Mouse (Mus musculus): ENCODE measurements at regions not wholly inside any gene's neighbourhood (a gene's known extent, or its start where the extent isn't known, plus 50 kb on each side); places are given as distances from the start of the nearest gene placed in this dataset.

- no peak for TF ChIP-seq POLR2A (IDR thresholded peaks at IDR 0.05; ENCODE audit: borderline replicate concordance, control insufficient read depth, low read depth, low read length)
- TF ChIP-seq CTCF (IDR thresholded peaks at IDR 0.05; ENCODE audit: control insufficient read depth, insufficient read depth, low read length), result no peak
These were observed 1035.4 kb downstream of the Robo1 start for GRCm38 (mm10) chr16:73343531-73343930.

Measured in bone marrow, adult 2 months (tissue).